Mouse (Mus musculus) liver, adult (tissue): ENCODE data around the gene Fat3.

ENCODE experiments used
- GATA4 ChIP-seq: IDR thresholded peaks from 2 replicates; pipeline ENCODE4 v1.6.1; 2014; ENCODE audit warnings: mild to moderate bottlenecking, low read length; ENCODE audit not compliant: insufficient replicate concordance

The Fat3 gene

DNA sequence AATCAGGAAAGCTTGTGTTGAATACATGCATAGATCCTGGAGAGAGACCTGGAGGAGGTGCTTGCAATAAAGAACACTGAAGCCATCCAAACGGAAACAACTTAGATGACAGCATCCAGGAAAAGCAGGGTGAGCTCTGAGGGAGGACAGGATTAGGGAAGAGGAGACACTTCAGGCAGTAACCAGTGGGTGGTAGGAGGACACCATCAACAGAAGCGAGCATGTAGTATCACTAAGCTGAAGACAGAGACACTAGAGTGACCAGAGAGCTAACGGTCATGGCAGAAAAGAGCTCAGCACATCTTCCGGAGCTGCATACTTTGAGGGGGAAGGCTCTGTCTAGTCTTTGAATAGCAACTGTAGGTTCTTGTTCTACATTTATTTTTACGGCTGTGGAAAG is 393.7 kb downstream of the Fat3 start:
- TF ChIP-seq GATA4 = no peak

DNA sequence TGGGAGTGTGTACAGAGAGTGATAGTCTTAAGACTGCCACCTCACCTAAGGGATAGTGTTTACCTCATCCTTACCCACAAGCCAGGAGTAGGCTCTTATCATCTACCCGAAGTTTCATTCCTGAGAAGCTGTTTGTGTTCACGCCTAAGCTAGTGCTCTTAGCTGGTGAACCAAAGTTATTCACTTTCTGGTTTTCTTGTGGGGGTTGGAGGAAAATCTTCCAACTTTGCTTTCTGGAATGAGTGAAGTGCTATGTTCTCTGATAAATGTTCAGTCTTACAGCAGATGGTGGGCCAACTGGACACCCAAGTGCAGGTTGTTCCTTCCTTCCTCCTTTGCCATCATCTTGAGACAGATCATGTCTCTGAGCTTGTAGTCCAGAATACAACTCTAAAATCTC is 402.5 kb downstream of the Fat3 start:
- no peak for TF ChIP-seq GATA4

DNA sequence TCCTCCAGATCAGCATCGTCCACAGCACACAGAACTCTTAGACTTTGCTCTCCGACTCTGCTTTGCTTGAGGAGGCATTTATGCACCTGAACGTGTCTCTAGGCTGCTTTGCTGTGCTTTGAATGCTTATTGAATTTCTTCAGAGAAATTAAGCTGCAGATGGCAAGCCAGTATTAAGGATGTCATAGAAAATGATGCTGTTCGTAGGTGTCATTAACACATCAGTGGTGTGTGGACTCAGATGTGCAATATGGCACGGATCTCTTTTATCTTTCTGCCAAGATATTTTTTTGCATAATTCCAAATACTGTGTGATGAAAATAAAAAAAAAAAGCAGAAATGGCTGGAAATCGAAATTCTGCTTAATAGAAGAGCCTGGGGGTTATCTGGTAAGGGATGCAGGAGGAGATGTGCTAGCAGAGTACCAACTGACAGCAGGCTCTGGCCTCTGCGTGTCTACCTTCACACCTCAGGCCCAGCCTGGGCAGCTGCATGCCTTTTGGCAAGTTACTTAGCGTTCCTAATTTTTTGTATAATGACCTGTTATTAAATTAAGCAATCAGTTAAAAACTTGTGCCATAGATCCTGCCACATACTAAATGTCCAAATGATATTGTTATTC is 407.9 kb downstream of the Fat3 start:
- no peak for TF ChIP-seq GATA4

DNA sequence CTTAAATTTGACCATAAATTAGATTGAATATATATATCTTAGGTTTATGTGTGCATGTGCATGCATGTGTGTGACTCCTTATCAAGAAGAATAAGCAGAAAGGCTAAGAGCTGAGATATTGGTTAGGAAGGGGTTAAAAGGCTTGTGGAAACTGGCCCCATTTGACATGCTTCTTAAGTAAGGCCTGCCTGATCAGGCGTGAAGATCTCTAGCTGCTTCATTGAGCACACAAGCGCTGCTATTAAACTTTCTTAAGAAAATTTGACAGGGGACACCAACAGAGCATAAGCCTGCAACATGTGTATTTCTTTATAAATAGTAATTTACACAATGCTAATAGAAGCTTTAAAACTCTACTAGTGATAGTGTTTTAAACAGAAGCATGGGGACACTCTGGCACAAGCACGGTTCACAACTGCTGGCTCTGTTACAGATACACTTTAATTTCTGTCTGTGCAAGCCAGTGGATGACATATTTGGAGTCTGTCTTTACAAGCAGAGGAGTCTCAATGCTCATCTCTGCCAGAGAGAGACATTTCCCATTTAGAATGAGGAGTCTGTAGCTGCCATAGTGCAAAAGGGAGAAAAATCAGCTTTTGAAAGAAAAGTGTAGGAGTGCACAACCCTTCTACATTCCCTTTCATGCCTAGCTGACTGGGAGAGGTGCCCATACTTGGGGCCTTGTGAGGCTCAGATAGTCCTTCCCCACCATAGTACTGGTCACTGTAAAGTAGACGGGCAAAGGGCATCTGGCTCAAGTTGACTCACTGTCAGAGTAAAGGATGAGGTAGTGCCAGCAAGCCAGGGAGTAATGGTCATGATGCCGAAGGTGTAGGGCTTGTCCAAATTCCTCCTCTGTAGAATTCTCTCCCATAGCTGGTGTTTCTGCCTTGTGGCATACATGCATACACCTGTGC is 408.8 kb downstream of the Fat3 start:
- TF ChIP-seq GATA4 = no peak

DNA sequence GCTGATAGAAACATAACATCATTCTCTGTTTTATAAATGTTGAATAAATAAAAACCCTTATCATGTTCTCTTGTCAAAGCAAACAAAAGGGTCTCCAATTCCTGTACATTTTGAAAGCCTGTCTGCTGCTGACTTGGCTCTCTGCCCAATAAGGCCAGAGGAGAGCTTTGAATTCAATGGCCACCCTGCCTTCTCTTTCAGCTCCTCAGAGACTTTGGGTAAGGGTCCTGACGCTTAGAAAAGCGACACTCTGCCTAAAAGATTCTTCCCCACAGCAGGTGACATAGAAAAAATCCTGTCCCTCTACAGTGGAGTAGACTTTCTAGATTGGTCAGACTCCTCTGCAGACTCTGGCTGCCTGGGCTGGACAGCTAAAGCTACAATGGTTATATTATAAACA is 421.8 kb downstream of the Fat3 start:
- TF ChIP-seq GATA4 = no peak

DNA sequence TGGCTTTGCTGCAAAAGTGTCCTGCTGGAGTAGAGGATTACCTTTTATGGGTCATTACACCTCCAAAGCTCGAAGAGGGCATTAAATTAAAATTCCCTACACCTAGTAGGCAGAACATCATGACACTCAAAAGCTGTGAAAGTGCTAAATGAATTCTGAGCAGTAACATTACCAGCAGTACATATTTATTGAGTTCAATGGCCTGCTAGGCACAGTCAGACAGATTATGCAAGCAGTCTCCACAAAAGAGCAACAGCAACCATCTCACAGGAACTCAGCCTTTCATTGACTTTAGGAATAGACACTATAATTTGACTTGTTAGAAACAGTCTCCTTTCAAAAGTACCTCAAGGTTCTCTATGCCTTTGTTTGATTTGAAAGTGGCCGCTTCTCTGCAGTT is 426.4 kb downstream of the Fat3 start:
- TF ChIP-seq GATA4 = no peak

DNA sequence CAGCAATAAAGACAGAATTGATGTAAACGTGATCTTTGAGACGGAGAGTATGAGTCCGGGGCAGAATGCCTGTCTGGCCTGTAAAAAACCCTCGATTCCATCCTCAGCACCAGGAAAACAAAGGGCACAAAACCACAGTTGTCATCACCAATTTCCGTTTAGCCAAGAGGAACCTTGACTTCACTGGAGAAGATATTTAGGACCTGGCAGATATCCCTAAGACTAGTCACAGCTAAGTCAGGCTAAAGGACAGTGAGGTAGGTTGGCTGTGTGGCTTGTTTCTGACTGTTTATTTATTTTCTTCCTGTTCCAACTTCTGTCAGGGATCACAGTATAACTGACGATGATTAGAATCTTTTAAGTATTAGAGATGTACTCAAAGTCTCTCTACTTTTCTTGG is 427.0 kb downstream of the Fat3 start:
- TF ChIP-seq GATA4 = no peak

DNA sequence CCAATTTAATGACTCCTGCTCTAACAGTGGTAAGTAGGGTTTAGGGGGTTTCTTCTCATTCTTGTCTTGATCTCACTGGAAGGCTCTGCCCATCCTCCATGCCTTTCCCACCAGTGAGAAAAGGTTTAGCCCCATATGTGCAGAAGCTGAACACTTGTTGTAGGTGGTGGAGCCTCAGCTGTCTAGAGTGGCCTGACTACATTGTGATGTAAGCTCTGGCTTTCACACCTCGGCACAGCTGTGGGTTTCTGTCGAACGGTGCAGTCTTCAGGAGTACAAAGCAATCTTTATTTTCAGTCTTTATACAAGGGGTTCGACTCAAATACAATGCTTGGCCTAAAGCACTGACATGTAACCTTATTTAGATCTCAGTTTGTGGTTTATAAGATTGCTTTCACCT is 437.6 kb downstream of the Fat3 start:
- TF ChIP-seq GATA4 = no peak

DNA sequence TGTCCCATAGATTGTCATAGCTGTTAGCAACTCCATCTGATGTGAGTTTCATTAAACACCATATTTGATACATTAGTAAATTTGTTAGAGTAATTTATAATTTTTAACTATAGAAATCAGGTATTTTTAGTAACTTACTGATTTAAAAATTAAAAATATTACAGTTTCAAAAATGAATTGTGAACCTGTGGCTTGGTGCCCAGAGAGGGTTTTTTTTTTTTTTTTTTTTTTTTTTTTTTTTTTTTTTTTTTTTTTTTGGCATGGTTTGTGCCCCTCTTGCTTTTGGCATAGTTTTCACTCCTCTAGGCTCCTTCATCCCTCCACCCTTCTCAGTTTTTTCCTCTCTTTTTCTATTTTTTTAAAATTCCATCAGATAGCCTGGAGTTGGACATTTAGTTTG is 438.6 kb downstream of the Fat3 start:
- TF ChIP-seq GATA4 = no peak

DNA sequence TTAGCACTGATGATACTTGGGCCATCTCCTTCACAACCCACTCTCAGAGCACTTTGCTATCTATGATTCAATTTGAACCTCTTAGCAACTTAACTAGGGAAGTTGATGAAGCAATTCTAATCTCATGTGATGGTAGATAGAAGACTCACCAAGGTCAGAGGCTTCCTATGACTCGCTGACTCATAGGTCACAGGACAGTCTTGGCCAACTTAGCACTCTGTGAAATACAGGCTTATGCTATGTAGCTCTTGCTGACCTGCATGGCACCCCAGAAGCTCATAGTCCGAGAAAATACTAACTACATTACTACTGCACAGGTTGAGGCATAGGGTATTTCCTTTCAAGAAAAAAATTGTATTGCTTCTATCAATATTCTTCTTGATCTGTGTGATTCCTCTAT is 454.4 kb downstream of the Fat3 start:
- TF ChIP-seq GATA4 = no peak

DNA sequence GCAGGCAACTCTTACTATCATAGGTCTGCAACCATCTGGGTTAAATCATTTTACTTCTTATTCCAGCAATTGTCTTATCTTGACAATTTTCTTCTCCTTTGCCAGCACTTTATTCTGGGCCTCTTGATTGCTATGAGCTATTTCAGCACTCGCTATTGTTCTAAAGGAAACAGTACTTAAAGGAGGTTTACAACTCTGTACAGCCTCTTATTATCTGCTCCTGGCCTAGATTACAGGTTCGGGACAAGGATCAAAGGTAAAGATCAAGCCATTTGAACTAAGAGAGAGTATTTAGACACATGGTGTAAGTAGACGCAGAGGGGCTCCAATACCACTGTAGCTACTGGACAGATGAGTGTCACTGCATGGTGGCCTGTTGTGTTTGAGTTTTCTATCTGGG is 463.7 kb downstream of the Fat3 start:
- no peak for TF ChIP-seq GATA4

DNA sequence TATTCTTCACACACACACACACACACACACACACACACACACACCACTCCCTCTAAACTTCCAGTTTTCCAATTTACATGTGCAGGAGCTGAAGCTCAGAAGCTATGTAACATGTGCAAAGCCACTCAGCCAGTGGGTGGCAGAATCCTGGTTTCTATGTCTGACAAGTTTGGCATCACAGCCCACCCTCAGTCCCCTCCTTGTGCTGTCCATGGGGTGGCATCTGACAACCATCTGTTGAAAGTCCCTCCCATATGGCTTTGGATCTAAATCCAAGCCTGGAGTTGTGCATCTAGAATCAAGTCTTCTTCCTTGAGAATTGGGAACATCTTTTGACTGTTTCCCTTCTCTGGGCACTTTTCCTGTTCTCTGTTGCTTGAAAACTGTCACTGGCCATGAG is 464.7 kb downstream of the Fat3 start:
- no peak for TF ChIP-seq GATA4

DNA sequence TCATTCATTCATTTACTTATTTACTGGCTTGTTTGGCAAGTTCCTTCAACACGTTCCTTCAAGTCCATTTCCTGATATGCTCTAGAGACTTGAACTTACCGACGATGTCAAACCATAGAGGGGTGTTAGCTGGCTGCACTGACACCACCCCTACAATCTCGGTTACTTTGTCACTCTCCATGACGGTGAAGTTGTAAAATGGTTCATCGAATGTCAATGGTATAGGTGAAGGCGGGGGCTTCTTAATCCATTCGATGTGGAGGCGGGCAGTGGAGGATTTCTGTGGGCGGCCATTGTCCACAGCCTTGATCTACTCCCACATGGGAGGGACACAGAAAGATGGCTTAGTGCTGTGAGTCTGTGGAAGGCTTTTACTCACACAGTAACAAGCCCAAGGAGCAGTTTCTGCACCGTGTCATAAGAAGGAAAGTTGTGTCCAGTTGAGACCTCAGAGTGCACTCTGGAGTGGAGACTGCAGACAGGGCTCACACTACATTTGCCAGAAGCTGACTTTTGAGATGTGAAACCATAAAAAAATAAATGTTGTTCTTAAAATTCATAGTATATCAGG is 471.3 kb downstream of the Fat3 start:
- TF ChIP-seq GATA4 = no peak

DNA sequence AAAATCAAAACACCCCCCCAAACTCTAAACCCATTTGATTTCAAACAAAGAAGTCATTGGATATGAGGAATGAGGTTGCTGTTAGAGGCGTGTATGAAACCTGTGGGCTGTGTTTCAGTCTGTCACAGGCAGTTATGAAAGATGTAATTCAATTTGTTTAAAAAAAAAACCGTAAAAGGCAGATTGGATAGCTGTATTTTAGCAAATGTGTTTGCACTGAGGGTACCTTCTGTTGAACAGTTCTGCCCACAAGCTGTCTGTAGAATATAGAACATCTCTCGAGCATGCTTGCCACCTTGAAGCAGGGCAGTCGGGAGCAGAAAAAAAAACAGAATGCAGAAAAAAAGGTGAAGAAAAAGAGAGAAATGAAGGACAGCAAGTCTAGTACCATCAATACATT is 472.0 kb downstream of the Fat3 start:
- no peak for TF ChIP-seq GATA4

DNA sequence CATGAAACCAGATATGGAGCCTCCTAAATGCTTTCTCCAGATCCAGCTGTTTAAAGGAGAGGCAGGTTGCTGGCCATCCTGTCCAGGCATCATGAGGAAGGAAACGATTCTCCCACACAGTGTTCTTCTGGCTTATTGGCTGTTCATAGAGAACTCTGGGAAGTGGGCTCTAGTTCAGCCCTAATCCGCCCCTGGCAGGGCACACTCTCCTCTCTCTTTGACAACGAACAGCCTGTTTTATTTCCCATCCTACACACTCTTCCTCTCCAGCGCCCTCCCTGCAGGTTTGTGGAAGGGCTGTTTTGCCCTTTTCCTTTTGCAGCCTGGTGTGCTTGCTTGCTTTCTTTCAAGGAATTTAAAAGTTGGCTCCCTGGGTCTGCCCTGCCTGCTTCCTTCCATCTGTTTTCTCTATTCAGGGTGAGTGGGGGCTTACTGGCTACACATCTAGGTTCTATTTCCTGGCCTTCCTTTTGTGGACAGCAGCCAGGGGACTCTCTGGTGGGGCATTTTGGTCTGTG is 472.6 kb downstream of the Fat3 start:
- no peak for TF ChIP-seq GATA4

DNA sequence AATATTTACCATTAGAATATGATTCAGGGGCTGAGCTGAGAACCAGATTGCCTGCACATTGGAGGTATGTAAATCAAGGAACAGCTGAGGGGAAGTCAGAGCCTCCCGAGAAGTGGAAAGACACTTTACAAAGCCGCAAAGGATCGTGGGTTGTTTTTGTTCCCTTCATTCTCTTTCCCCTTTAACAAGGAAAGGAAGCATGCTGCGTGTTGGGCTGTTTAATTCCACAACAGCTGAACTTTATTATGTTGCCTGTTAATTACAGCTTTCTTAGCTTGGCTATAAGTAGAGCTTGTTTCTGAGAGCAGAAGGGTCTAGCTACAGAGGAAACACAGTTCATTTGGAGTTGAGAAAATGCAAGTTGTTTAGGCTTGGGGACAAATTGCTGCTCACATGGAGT is 475.0 kb downstream of the Fat3 start:
- TF ChIP-seq GATA4 = no peak

DNA sequence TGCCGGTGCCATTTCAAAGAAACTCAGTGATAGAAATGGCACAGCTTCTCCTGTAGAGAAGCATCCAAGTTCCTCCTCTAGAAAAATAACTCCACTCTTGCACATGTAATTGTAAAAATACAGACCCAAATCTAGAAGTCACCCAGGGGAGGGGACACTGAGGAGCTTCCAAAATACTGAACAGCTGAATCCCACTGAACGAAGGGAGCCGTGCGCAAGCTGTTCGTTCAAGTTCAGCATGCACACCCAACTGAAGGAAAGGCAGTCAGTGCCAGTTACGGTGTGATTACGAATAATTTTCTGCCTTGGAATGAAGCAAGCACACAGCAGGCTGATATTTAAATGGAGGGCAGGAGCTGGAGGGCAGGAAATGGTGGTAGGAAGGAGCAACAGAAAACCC is 476.4 kb downstream of the Fat3 start:
- no peak for TF ChIP-seq GATA4

DNA sequence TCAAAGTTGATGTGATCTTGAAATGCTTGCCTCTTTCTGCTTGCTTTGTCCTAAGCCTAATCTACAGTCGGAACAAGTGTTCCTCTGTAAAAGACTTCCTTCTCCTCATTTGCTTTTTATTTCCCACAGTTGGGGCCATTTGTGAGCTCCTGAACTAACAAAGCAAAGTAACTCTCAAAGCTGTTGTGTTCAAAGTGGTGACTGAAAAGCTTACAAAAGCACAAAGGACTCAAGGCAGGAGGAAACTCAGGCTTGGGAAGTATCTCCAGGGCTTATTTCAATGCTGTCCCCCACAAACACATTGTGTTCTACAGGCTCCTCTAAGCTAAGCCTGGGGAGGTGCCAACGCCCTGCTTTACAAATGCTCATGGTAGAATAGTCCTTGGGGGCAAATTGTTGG is 487.0 kb downstream of the Fat3 start:
- TF ChIP-seq GATA4 = no peak
